Mouse (Mus musculus): ENCODE measurements around the gene Aldh16a1. TPM values are rescaled to one million over a fixed set of nuclear protein-coding genes. Genes with fewer than 3 reads are reported as not detected.

Aldh16a1 gene
- total and polyA plus RNA-seq, 3 experiments = 26.9 to 49.8 (median 45.1) TPM

- Histone ChIP-seq H3K27me3 (replicated peaks) (peaks cover 41% of the 10 kb centered on the region), H3K79me2 (replicated peaks; ENCODE audit: control insufficient read depth, extremely low read depth, insufficient read depth, poor library complexity, severe bottlenecking) (no peaks in the 10 kb centered on the region), H3K4me2 (ENCODE audit: insufficient read depth, low read depth, poor library complexity, severe bottlenecking) (peak overlapping the region; percentile 65), H3K36me3 (replicated peaks in 1 of 2; ENCODE audit: control insufficient read depth in 1 of 2, insufficient read depth in 1 of 2, low read length in 1 of 2) (peaks cover 0 to 40% of the 10 kb centered on the region in 2 experiments), H3K9me3 (replicated peaks; ENCODE audit: low read length) (no peaks in the 10 kb centered on the region), H3K27ac (ENCODE audit: insufficient read depth, low read depth) (no peak overlapping the region), H3K9ac (ENCODE audit: insufficient read depth, low read depth) (no peak overlapping the region), H3K4me1 (ENCODE audit: control insufficient read depth in 1 of 2, insufficient read depth in 2 of 2) (peaks cover 0 to 11% of the 10 kb centered on the region in 2 experiments; a peak in 3 of 4 replicates), H3K4me3 (replicated peaks in 1 of 3; ENCODE audit: low read depth in 2 of 3, low read length in 2 of 3, poor library complexity in 1 of 3) (no peak overlapping the region)
- in situ Hi-C loops (cut with MboI; ENCODE audit: low pct_ligation_motif_present, low pct_unique_long_range_greater_than_20kb, low sequenced_read_pairs) (loop anchor here (10.0 kb wide), 1 partner anchor 143 kb away; no protein-coding TSS in a partner anchor), dilution Hi-C loops (cut with MboI; ENCODE audit: extremely low pct_ligation_motif_present, extremely low pct_unique_long_range_greater_than_20kb, low sequenced_read_pairs) (no loop called here)
- TF ChIP-seq POLR2A (IDR thresholded peaks at IDR 0.05; ENCODE audit: low read depth, low read length) = peak; percentile 30; the same call in 1 of the 2 replicates
- TF ChIP-seq ZKSCAN1 (IDR thresholded peaks at IDR 0.05; ENCODE audit: borderline replicate concordance, low read depth, low read length) = no peak
- TF ChIP-seq BHLHE40 (IDR thresholded peaks at IDR 0.05; ENCODE audit: low read depth, low read length) = peak; percentile 69
- no peak for TF ChIP-seq MAFK (IDR thresholded peaks at IDR 0.05; ENCODE audit: insufficient replicate concordance, low read length)
- peak; percentile 47 for TF ChIP-seq RAD21 (IDR thresholded peaks at IDR 0.05; ENCODE audit: low read depth, low read length)
- TF ChIP-seq NRF1 (IDR thresholded peaks at IDR 0.05; ENCODE audit: low read depth, low read length) = 0 out of 2 replicates have a peak, but pooled peaks have one; percentile 33
- TF ChIP-seq MAX (IDR thresholded peaks at IDR 0.05; ENCODE audit: low read length) = peak; percentile 45; the same call in 1 of the 2 replicates
- 0 out of 2 replicates have a peak, but pooled peaks have one; percentile 8 for TF ChIP-seq IRF4 (IDR thresholded peaks at IDR 0.05; ENCODE audit: low read depth, low read length)
- TF ChIP-seq MXI1 (IDR thresholded peaks at IDR 0.05; ENCODE audit: low read depth, low read length) = peak; percentile 30; the same call in 1 of the 2 replicates
- no peak for TF ChIP-seq ZC3H11A (IDR thresholded peaks at IDR 0.05; ENCODE audit: low read depth, low read length)
- peak in 1 of 2 experiments; percentile 89; a peak in 2 of 4 replicates for TF ChIP-seq CTCF (conservative IDR thresholded peaks at IDR 0.05 in 1 of 2, IDR thresholded peaks at IDR 0.05 in 1 of 2; ENCODE audit: low read depth in 2 of 2, low read length in 2 of 2)
- no peak for TF ChIP-seq JUN (IDR thresholded peaks at IDR 0.05; ENCODE audit: insufficient read depth, low read depth, low read length)
- peak; percentile 77 for TF ChIP-seq TCF12 (IDR thresholded peaks at IDR 0.05; ENCODE audit: low read depth, low read length)
- no peak for TF ChIP-seq CHD2 (IDR thresholded peaks at IDR 0.05; ENCODE audit: low read length)
- TF ChIP-seq KAT2A (IDR thresholded peaks at IDR 0.05; ENCODE audit: insufficient replicate concordance, low read length) = no peak
- no peak for TF ChIP-seq UBTF (IDR thresholded peaks at IDR 0.05; ENCODE audit: low read depth, low read length)
- TF ChIP-seq SIN3A (IDR thresholded peaks at IDR 0.05; ENCODE audit: low read length) = no peak
- peak; percentile 85 for TF ChIP-seq HCFC1 (IDR thresholded peaks at IDR 0.05; ENCODE audit: low read depth, low read length)
- TF ChIP-seq ELF1 (IDR thresholded peaks at IDR 0.05; ENCODE audit: low read depth, low read length) = no peak
- no peak for TF ChIP-seq USF2 (conservative IDR thresholded peaks at IDR 0.05; ENCODE audit: low read depth, low read length)
- no peak for TF ChIP-seq TBP (conservative IDR thresholded peaks at IDR 0.05; ENCODE audit: low read depth, low read length)
- peak; percentile 92 for TF ChIP-seq SMC3 (IDR thresholded peaks at IDR 0.05; ENCODE audit: low read depth, low read length)
- peak; percentile 78 for DNase-seq (ENCODE audit: extremely low read depth)
Observed at GRCm38 (mm10) chr7:45161612-45162473, 7.5 kb upstream of the Aldh16a1 start.

Data from CH12.LX (cell line).